Mouse (Mus musculus) stomach, postnatal 0 days (tissue): Measurements from ENCODE around the gene Bank1.

Experiments used
- CTCF ChIP-seq: IDR thresholded peaks from 2 replicates; pipeline ENCODE4 v1.5.1; 2016; ENCODE audit warnings: antibody characterized with exemption, low read depth, mild to moderate bottlenecking, moderate library complexity
- EP300 ChIP-seq: optimal IDR thresholded peaks from 2 replicates; pipeline ENCODE3; 2016; ENCODE audit warnings: antibody characterized with exemption

DNA sequence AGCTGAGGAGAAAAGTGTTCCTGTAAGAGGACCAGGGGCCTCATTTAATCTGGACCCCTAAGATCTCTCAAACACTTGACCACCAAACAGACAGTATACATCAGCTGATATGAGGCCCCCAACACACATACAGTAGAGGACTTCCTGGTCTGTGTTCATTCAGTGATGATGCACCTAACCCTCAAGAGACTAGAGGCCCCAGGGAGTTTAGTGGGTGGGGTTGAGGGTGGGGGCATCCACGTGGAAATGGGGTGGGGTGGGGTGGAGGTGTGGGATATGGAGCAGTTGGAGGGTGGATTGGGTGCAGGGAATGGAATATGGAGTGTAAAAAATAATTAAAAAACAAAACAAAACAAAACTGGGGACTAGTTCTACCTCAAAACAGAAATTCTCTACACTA is 23.3 kb downstream of the Bank1 start:
- TF ChIP-seq CTCF, result no peak
- TF ChIP-seq EP300, result no peak
